Mouse (Mus musculus) pancreas, adult 10 weeks (tissue): ENCODE results near the gene Gpx6. TPM values are rescaled to one million over a fixed set of nuclear protein-coding genes. Genes with fewer than 3 reads are reported as not detected.

ENCODE experiments used
- polyA plus RNA-seq: library from polyadenylated mRNA; stranded (reverse); fragments of 350-450 nt; fragmentation: Illumina TruSeq; extraction: RNeasy Lipid Tissue Mini Kit (QIAGEN cat#74804); gene quantifications from one replicate; pipeline ENCODE4 v1.2.3, GENCODE M21; 2015; ENCODE audit warnings: low read depth, low replicate concordance; ENCODE audit not compliant: insufficient read depth

The Gpx6 gene
- not detected for polyA plus RNA-seq

DNA sequence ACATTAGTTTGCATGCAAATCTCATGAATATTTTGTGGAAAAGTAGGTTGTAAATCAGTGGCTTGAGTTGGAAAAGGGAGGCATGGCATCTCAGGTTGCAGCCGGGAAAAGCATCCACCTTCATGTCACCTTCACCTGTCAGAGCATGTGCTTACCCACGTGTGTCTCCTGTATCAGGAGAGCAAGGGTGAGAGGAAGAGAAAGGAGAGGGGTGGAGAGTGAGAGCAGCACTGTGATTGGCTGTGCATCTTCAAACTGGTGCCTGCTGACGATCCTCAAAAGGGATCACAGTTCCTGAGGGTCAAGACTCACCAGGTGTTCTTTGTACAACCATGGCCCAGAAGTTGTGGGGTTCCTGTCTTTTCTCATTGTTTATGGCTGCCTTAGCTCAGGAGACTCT is at the start of gene Gpx6:
TSS of gene Gpx6 (plus strand) at position 200 of the 400 bp plus-strand sequence.

DNA sequence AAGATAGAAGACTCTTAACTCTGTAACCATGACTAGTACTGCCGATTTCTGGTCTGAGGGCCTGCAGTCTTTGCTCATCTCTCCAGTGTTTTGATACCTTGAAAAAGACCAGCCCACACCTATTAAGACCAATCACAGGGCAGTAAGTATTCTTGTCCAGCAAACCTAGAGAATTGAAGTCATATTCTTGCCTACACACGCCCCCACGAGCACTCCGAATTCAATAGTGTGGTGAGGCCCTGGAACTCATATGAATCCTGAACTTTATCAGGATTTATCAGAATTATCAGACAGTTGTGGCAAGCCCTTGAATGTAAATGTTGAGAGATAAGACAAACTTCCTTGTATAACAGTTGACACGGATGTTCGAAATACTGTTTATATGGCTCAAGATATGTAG is 19.3 kb upstream of the Gpx6 start, which contains the start of gene Gpx5:
TSS of gene Gpx5 (minus strand) at position 101 of the 400 bp plus-strand sequence.

DNA sequence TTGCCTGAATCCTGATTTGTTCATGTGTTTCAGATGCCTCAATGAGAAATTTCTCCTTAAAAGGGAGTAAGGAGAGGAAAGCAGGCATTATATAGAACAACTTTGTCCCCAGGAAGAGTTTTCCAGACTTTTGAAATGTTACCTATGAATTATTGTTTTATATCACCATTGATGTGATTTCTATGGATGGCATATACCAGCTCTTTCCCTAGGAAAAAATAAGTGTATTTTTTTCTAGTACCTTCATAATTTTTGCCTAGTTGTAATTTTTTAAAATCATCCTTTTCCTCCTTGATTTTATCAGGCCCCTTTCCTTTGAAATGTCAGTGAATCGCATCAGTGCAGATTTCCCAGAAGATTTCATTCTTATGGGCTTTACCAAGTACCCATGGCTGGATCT is 34.7 kb downstream of the Gpx6 start, which contains the start of gene Olfr1367:
TSS of gene Olfr1367 (plus strand) at position 301 of the 400 bp plus-strand sequence.

DNA sequence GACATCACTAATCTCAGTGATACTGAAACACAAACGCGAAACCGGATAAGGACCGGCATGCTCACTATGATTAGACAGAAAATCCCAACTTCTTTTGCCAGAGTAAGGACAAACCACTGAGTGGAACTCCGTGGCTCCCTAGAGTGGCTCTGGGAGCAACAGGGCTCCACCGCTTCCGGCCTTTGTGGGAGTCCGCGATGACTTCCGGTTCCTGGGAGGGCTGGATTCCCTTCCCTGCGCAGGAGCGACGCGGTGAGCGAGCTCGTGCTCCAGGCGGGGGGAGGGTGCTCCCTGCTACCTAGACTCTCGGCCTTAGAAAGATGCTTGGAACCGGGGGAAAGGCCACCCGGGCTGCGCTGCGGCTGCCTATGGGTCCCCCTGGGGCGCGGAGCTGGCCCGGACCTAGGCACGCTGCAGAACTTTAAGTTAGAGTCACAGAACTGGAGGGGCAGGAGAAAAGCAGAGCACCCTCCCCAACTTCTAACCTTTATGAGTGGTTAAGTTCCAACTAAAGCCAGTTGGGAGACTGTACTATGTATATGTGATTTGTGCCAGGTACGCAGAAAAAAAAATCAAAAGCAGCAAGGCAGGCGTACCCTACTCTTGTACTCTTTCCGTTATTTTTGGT is 50.8 kb downstream of the Gpx6 start, which contains the start of gene Zscan12:
TSS of gene Zscan12 (plus strand) at position 200 of the 628 bp plus-strand sequence.

Other genes with a start within 250 kb of the Gpx6 start
- not detected for gene Olfr1370, start 237.2 kb upstream of the Gpx6 start, polyA plus RNA-seq
- not detected for gene Olfr1369-ps1, start 200.6 kb upstream of the Gpx6 start, polyA plus RNA-seq
- gene Olfr263, start 182.5 kb upstream of the Gpx6 start, polyA plus RNA-seq, result not detected
- gene Olfr1368, start 166.3 kb upstream of the Gpx6 start, polyA plus RNA-seq, result not detected
- gene Trim27, start 132.7 kb upstream of the Gpx6 start, polyA plus RNA-seq, result 14.8 TPM
- gene Gpx5, start 19.4 kb upstream of the Gpx6 start, polyA plus RNA-seq, result 1.3 TPM
- not detected for gene Olfr1367, start 34.8 kb downstream of the Gpx6 start, polyA plus RNA-seq
- gene Zscan12, start 50.7 kb downstream of the Gpx6 start, polyA plus RNA-seq, result 1.2 TPM
- 19.2 TPM for gene Zkscan3, start 90.6 kb downstream of the Gpx6 start, polyA plus RNA-seq
- 0.50 TPM for gene Pgbd1, start 128.9 kb downstream of the Gpx6 start, polyA plus RNA-seq
- gene Zscan26, start 141.6 kb downstream of the Gpx6 start, polyA plus RNA-seq, result 20.8 TPM
- not detected for gene Nkapl, start 156.4 kb downstream of the Gpx6 start, polyA plus RNA-seq
- gene Zkscan4, start 166.8 kb downstream of the Gpx6 start, polyA plus RNA-seq, result 0.92 TPM
- gene Gm10065, start 167.3 kb downstream of the Gpx6 start, polyA plus RNA-seq, result not detected
- not detected for gene AK157302, start 183.1 kb downstream of the Gpx6 start, polyA plus RNA-seq
- gene Gm11273, start 189.3 kb downstream of the Gpx6 start, polyA plus RNA-seq, result not detected
- gene Zkscan8, start 219.0 kb downstream of the Gpx6 start, polyA plus RNA-seq, result 2.1 TPM
- not detected for gene Olfr1366, start 230.7 kb downstream of the Gpx6 start, polyA plus RNA-seq
- gene Olfr1535, start 247.8 kb downstream of the Gpx6 start, polyA plus RNA-seq, result not detected